Mouse (Mus musculus) liver, embryonic 14.5 days (tissue): ENCODE results near the gene Arel1. TPM values are rescaled to one million over a fixed set of nuclear protein-coding genes. Genes with fewer than 3 reads are reported as not detected.

Experiments used
- ATAC-seq: fragments of 200-750 bp; cut with Nextera tagmentation; 2 replicates; pipeline ENCODE4 v1.8.0; 2017; ENCODE audit warnings: moderate number of reproducible peaks, mild to moderate bottlenecking, moderate library complexity; ENCODE audit not compliant: insufficient read depth
- DNase-seq, 3 experiments: peaks; one replicate each; pipeline ENCODE4 v3.0.0-alpha.2; 2012 to 2013; ENCODE audit warnings: low read depth in 3 of 3, low spot score in 3 of 3
- H3K27ac ChIP-seq: fragments of 300-500 bp; sonication (generic); 2 replicates; pipeline ENCODE4 v1.5.1; 2014; ENCODE audit warnings: moderate library complexity, mild to moderate bottlenecking, control low read depth, inconsistent platforms
- H3K27me3 ChIP-seq: fragments of 300-500 bp; sonication (generic); 2 replicates; pipeline ENCODE4 v1.6.1; 2014; ENCODE audit warnings: mild to moderate bottlenecking, low read length, moderate library complexity; ENCODE audit not compliant: control insufficient read depth, insufficient read depth
- H3K36me3 ChIP-seq: fragments of 300-500 bp; sonication (generic); replicated peaks from 2 replicates; pipeline ENCODE4 v1.6.1; 2014; ENCODE audit warnings: low read depth; ENCODE audit not compliant: control insufficient read depth, insufficient read depth
- H3K4me1 ChIP-seq, 2 experiments: fragments of 200-500 bp in 1 of 2; fragments of 300-500 bp in 1 of 2; sonication (generic) in 1 of 2; replicated peaks; 2 replicates each; pipeline ENCODE4 v1.6.1; 2012 to 2014; ENCODE audit warnings: antibody characterized with exemption in 1 of 2, inconsistent platforms in 1 of 2, low read length in 1 of 2; ENCODE audit not compliant: control insufficient read depth in 2 of 2, insufficient read depth in 2 of 2
- H3K4me2 ChIP-seq: fragments of 300-500 bp; sonication (generic); 2 replicates; pipeline ENCODE4 v1.6.1; 2014; ENCODE audit warnings: low read depth, mild to moderate bottlenecking, control low read depth, moderate library complexity
- H3K4me3 ChIP-seq, 2 experiments: fragments of 200-500 bp in 1 of 2; fragments of 300-500 bp in 1 of 2; sonication (generic) in 1 of 2; 2 replicates each; pipeline ENCODE4 v1.5.1; 2012 to 2014; ENCODE audit warnings: low read depth in 2 of 2, low read length in 2 of 2, mild to moderate bottlenecking in 2 of 2, control low read depth in 1 of 2, inconsistent platforms in 1 of 2, moderate library complexity in 1 of 2; ENCODE audit not compliant: insufficient read depth in 1 of 2
- H3K9ac ChIP-seq: fragments of 300-500 bp; sonication (generic); replicated peaks from 2 replicates; pipeline ENCODE4 v1.6.1; 2014; ENCODE audit warnings: mild to moderate bottlenecking, control low read depth, moderate library complexity
- H3K9me3 ChIP-seq: fragments of 300-500 bp; sonication (generic); 2 replicates; pipeline ENCODE4 v1.6.1; 2016; ENCODE audit warnings: low read length, mixed read lengths; ENCODE audit not compliant: control insufficient read depth
- CTCF ChIP-seq: IDR thresholded peaks from 2 replicates; pipeline ENCODE4 v1.5.1; 2016; ENCODE audit warnings: antibody characterized with exemption, low read depth, control low read depth
- EP300 ChIP-seq: IDR thresholded peaks from 2 replicates; pipeline ENCODE4 v1.6.1; 2016; ENCODE audit warnings: antibody characterized with exemption, low read depth
- WGBS: fragments of 180-500 bp; shearing (Covaris S2); extraction: QIAGEN DNeasy Blood & Tissue Kit; methylation state at CpG from one replicate; pipeline ENCODE4 v1.1.7; 2014; ENCODE audit not compliant: insufficient replicate concordance; 5-methylcytosine and 5-hydroxymethylcytosine counted together
- polyA plus RNA-seq, 2 experiments: library from polyadenylated mRNA; depleted of rRNA in 1 of 2; stranded (reverse) in 1 of 2; unstranded in 1 of 2; fragments of >200 nt; fragmentation: Nextera tagmentation in 1 of 2; extraction: Ambion mirVana in 1 of 2; gene quantifications; 2 replicates each; pipeline versions ENCODE4 v1.2.1 to v1.2.3; 2012 to 2014

Arel1 gene
- polyA plus RNA-seq, 2 experiments = 14.8 to 16.1 TPM

- DNase-seq (no peak), ATAC-seq (no peak)
- no peak overlapping the region for H3K4me3 ChIP-seq
- no peak overlapping the region for H3K9ac ChIP-seq
- H3K9me3 ChIP-seq = no peaks in the 10 kb centered on the region
- H3K4me2 ChIP-seq = no peak overlapping the region
- H3K27ac ChIP-seq = no peak overlapping the region
- WGBS = 70% methylated on average over 1 of the region's 1 CpGs
- peaks cover 3 to 4% of the 10 kb centered on the region in 2 experiments; a peak in 2 of 4 replicates for H3K4me1 ChIP-seq
- H3K36me3 ChIP-seq = no peaks in the 10 kb centered on the region
- H3K27me3 ChIP-seq = no peaks in the 10 kb centered on the region
- TF ChIP-seq CTCF (no peak), EP300 (no peak)
These were observed 35.5 kb upstream of the Arel1 start for GRCm38 (mm10) chr12:85006206-85006605.

- H3K9ac ChIP-seq = no peak overlapping the region
- no peaks in the 10 kb centered on the region for H3K36me3 ChIP-seq
- no peak overlapping the region for H3K27ac ChIP-seq
- DNase-seq = no peak
- H3K27me3 ChIP-seq = no peaks in the 10 kb centered on the region
- no peak for ATAC-seq
- TF ChIP-seq EP300 (no peak), CTCF (no peak)
- peak overlapping the region in 1 of 2 experiments; percentile 83; a peak in 2 of 4 replicates for H3K4me3 ChIP-seq
- H3K9me3 ChIP-seq = no peaks in the 10 kb centered on the region
- peaks cover 16% of the 10 kb centered on the region in 2 experiments for H3K4me1 ChIP-seq
- H3K4me2 ChIP-seq = peak overlapping the region; percentile 80
These were observed 28.4 kb upstream of the Arel1 start for GRCm38 (mm10) chr12:84999053-84999452.

GRCm38 (mm10) chr12:84996501-84997398, 26.1 kb upstream of the Arel1 start:
- Histone ChIP-seq H3K27ac (peak overlapping the region; percentile 49), H3K9me3 (no peaks in the 10 kb centered on the region), H3K9ac (peak overlapping the region; percentile 85), H3K4me3 (peak overlapping the region; percentile 83 to 92), H3K4me1 (peaks cover 15 to 16% of the 10 kb centered on the region in 2 experiments), H3K27me3 (no peaks in the 10 kb centered on the region), H3K36me3 (no peaks in the 10 kb centered on the region), H3K4me2 (peak overlapping the region; percentile 80)
- WGBS = under 1% methylated on average over 44 of the region's 44 CpGs
- DNase-seq = peak; percentile 34 to 46 (median 37)
- TF ChIP-seq CTCF (no peak), EP300 (no peak)
- peak; percentile 74 for ATAC-seq

GRCm38 (mm10) chr12:84996083-84996496, 25.4 kb upstream of the Arel1 start, which contains the start of gene Ylpm1:
Gene Ylpm1, plus strand, starts transcription at chr12:84996321.
- H3K4me1 ChIP-seq = peaks cover 15 to 16% of the 10 kb centered on the region in 2 experiments
- H3K4me3 ChIP-seq = peak within 1 kb of the TSS; percentile 83 to 92
- peak; percentile 91 to 94 (median 92) for DNase-seq
- no peaks in the 10 kb centered on the region for H3K36me3 ChIP-seq
- peak within 1 kb of the TSS; percentile 85 for H3K9ac ChIP-seq
- ATAC-seq = peak; percentile 97
- WGBS = under 1% methylated on average over 45 of the region's 45 CpGs
- no peaks in the 10 kb centered on the region for H3K9me3 ChIP-seq
- no peaks in the 10 kb centered on the region for H3K27me3 ChIP-seq
- H3K4me2 ChIP-seq = peak within 1 kb of the TSS; percentile 80
- no peak; the same call in 1 of the 2 replicates for TF ChIP-seq EP300
- peak; percentile 69 for TF ChIP-seq CTCF
- peak within 1 kb of the TSS; percentile 49 for H3K27ac ChIP-seq

- no peak overlapping the region for H3K27ac ChIP-seq
- no peak for ATAC-seq
- 86% methylated on average over 9 of the region's 9 CpGs for WGBS
These were observed 24.5 kb upstream of the Arel1 start for GRCm38 (mm10) chr12:84995112-84995761.

More at GRCm38 (mm10) chr12:84995112-84995761, 24.5 kb upstream of the Arel1 start:
- no peaks in the 10 kb centered on the region for H3K36me3 ChIP-seq
- peak overlapping the region; percentile 80 for H3K4me2 ChIP-seq
- DNase-seq = no peak
- no peak overlapping the region for H3K9ac ChIP-seq
- H3K4me1 ChIP-seq = peaks cover 15 to 16% of the 10 kb centered on the region in 2 experiments
- no peaks in the 10 kb centered on the region for H3K9me3 ChIP-seq
- TF ChIP-seq EP300 (no peak), CTCF (no peak)
- H3K27me3 ChIP-seq = no peaks in the 10 kb centered on the region
- H3K4me3 ChIP-seq = peak overlapping the region in 1 of 2 experiments; percentile 83; a peak in 1 of 4 replicates
